Mouse (Mus musculus) neural tube, embryonic 12.5 days (tissue): Measurements from ENCODE around the gene Gstm1. TPM values are rescaled to one million over a fixed set of nuclear protein-coding genes. Genes with fewer than 3 reads are reported as not detected.

Experiments
- ATAC-seq: fragments of 200-750 bp; cut with Nextera tagmentation; 2 replicates; pipeline ENCODE4 v1.8.0; 2017; ENCODE audit warnings: low read depth, mild to moderate bottlenecking, moderate TSS enrichment, moderate library complexity; ENCODE audit not compliant: low FRiP score
- H3K27ac ChIP-seq: fragments of 300-500 bp; sonication (generic); 2 replicates; pipeline ENCODE4 v1.5.1; 2016
- H3K27me3 ChIP-seq: fragments of 300-500 bp; sonication (generic); replicated peaks from 2 replicates; pipeline ENCODE4 v1.6.1; 2016; ENCODE audit warnings: mild to moderate bottlenecking
- H3K36me3 ChIP-seq: fragments of 300-500 bp; sonication (generic); 2 replicates; pipeline ENCODE4 v1.6.1; 2016; ENCODE audit warnings: mild to moderate bottlenecking
- H3K4me1 ChIP-seq: fragments of 300-500 bp; sonication (generic); 2 replicates; pipeline ENCODE4 v1.6.1; 2016
- H3K4me2 ChIP-seq: fragments of 300-500 bp; sonication (generic); replicated peaks from 2 replicates; pipeline ENCODE4 v1.6.1; 2016; ENCODE audit warnings: mild to moderate bottlenecking
- H3K4me3 ChIP-seq: fragments of 300-500 bp; sonication (generic); 2 replicates; pipeline ENCODE4 v1.5.1; 2016
- H3K9ac ChIP-seq: fragments of 300-500 bp; sonication (generic); 2 replicates; pipeline ENCODE4 v1.6.1; 2016; ENCODE audit warnings: mild to moderate bottlenecking
- H3K9me3 ChIP-seq: fragments of 300-500 bp; sonication (generic); 2 replicates; pipeline ENCODE4 v1.6.1; 2016; ENCODE audit warnings: mild to moderate bottlenecking
- WGBS: fragments of 180-500 bp; shearing (Covaris S2); methylation state at CpG from one replicate; pipeline ENCODE4 v1.1.7; 2016; 5-methylcytosine and 5-hydroxymethylcytosine counted together
- polyA plus RNA-seq: library from polyadenylated mRNA; unstranded; fragments of >200 nt; fragmentation: Nextera tagmentation; extraction: Ambion mirVana; gene quantifications from 2 replicates; pipeline ENCODE4 v1.2.1, GENCODE M21; 2016

Gene Gstm1
- polyA plus RNA-seq: 24.1 and 24.8 TPM in 2 replicates

DNA sequence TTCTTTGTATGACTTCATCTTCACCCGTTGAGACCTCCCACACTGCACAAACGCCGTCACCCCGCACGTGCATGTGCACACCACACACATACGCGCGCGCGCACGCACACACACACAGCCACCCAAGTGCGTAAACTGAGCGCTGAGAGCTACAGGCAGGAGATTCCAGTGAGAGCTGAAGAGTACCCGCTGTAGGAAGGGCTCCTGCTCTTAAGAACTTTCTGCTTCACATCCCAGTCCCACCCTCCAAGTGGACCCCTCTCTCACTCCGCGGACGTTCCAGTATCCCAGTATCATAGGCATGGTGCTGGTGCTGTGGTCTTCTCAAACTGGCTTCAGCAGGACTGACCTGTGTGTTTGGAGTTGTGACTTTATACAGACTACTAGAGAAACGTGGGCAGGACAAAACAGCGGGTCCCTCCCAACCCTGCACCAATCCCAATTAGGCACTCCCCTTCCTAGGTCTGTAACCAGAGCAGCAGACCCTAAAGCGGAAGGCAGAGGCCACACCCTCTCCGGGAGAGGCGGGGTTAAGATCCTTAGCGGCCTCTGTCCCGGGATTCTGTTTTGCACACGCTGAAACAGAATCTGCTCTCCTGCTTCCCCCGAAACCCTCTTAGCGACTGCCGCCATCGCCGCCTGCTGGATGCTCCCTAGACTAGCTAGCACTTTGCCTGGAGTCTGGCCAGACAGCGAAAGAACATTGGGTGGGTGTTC is at the start of gene Gstm1:
Gene Gstm1 (minus strand): TSS at position 501 of the 717 bp plus-strand sequence.
- peak within 1 kb of the TSS; percentile 38 for H3K4me3 ChIP-seq
- peak within 1 kb of the TSS; percentile 80 for H3K4me2 ChIP-seq
- under 1% methylated on average over 31 of the region's 31 CpGs for WGBS
- H3K36me3 ChIP-seq: no peaks in the 10 kb centered on the region
- peak within 1 kb of the TSS; percentile 44; the same call in 1 of the 2 replicates for H3K9ac ChIP-seq
- ATAC-seq: peak; percentile 95
- H3K9me3 ChIP-seq: no peaks in the 10 kb centered on the region
- no peaks in the 10 kb centered on the region for H3K27me3 ChIP-seq
- H3K4me1 ChIP-seq: peaks cover 7% of the 10 kb centered on the region; the same call in 1 of the 2 replicates
- H3K27ac ChIP-seq: 0 out of 2 replicates have a peak within 1 kb of the TSS, but pooled peaks have one; percentile 7

DNA sequence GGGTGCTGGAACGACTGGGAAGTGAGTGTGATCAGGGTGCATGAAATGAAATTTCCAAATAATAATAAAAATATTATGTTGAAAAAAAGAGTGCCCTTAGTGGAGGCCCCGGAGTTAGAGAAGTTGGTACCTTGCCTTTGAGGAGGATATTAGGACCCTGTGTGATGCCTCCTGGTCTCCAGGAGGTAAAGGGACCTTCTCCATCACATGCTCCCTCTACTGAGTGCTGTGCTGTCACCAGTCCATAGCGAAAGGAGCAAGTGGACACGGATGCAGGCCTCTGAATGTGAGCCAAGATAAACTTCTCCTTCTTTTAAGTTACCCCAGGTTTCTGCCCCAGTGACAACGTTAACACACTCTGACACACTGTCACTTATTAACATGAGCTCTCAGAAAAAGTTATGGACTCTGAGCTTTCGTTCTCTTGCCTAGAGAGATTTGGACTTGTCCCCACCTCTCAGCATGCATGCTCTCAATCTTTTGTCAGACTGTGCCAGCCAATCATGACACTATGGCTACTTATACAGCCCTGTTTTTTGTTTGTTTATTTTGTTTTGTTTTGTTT is 49.7 kb upstream of the Gstm1 start:
- Histone ChIP-seq H3K27me3 (0 out of 2 replicates have a peak, but pooled peaks cover 3% of the 10 kb centered on the region), H3K9me3 (no peaks in the 10 kb centered on the region), H3K27ac (no peak overlapping the region), H3K36me3 (no peaks in the 10 kb centered on the region), H3K4me1 (no peaks in the 10 kb centered on the region), H3K9ac (no peak overlapping the region), H3K4me3 (no peak overlapping the region), H3K4me2 (no peak overlapping the region)
- 76% methylated on average over 6 of the region's 6 CpGs for WGBS
- ATAC-seq: no peak

DNA sequence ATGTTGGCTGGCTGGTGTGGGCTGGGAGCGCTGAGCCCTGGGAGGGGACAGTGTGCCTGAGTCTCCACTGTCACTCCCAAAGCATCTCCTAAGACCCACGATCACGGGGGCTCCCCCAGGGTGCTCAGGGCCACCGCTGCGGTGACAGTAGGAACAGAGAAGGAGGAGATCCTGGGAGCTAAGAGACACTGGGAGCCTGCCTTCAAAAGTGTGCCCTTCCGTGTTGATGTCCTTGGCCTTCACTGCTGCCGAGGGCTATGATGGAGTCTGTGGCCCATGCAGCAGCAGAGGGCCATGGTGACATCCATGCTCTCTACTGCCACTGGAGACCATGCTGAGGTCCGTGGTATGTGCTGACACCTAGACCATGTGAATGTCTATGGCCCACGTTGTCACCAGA is 47.8 kb upstream of the Gstm1 start:
- no peak for ATAC-seq
- Histone ChIP-seq H3K27me3 (0 out of 2 replicates have a peak, but pooled peaks cover 3% of the 10 kb centered on the region), H3K4me1 (no peaks in the 10 kb centered on the region), H3K36me3 (no peaks in the 10 kb centered on the region), H3K27ac (no peak overlapping the region), H3K9ac (no peak overlapping the region), H3K4me3 (no peak overlapping the region), H3K4me2 (no peak overlapping the region), H3K9me3 (no peaks in the 10 kb centered on the region)
- 85% methylated on average over 9 of the region's 9 CpGs for WGBS

DNA sequence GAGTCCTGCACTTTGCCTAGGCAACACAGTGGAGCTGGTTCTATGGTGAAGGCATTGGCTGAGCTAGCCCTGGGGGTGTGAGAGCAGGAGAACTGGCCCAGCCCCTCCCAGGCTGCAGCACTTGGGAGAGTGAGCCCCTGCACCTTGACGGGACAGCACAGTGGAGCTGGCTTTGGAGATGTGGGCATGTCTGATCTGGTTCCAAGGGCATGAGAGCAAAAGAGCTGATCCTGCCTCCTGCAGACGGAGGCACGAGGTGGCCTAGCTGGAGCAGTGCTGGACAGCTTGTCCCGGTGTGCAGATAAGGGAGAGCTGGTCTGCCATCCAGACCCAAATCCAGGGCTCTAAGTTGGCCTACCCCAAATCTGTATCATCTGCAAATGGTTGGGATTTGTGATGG is 46.9 kb upstream of the Gstm1 start:
- Histone ChIP-seq H3K4me2 (no peak overlapping the region), H3K9me3 (no peaks in the 10 kb centered on the region), H3K4me3 (no peak overlapping the region), H3K27ac (no peak overlapping the region), H3K36me3 (no peaks in the 10 kb centered on the region), H3K27me3 (0 out of 2 replicates have a peak, but pooled peaks cover 3% of the 10 kb centered on the region), H3K4me1 (no peaks in the 10 kb centered on the region), H3K9ac (no peak overlapping the region)
- WGBS: 78% methylated on average over 4 of the region's 4 CpGs
- no peak for ATAC-seq

DNA sequence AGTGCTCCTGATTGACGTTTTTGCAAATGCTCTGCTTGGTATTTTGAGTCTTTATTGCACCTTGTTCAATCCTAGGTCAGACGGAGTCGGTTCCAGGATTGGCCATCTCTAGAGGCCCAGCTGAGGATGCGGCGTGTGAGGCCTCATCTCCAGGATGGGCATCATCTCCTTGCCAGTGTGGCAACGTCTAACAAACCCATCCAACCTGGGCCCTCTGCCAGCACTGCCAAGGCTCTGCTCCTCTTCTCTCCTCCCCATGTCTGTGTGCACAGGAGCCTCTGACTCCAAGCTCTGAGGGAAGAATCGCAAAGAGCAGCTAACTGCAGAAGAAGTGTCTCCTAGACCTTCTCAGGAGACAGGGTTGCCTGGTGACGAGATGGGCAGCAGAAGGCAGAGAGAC is 44.9 kb upstream of the Gstm1 start:
- no peak overlapping the region for H3K4me3 ChIP-seq
- no peak for ATAC-seq
- 0 out of 2 replicates have a peak, but pooled peaks cover 3% of the 10 kb centered on the region for H3K27me3 ChIP-seq
- H3K27ac ChIP-seq: no peak overlapping the region
- H3K9ac ChIP-seq: no peak overlapping the region
- H3K36me3 ChIP-seq: no peaks in the 10 kb centered on the region
- H3K4me2 ChIP-seq: no peak overlapping the region
- H3K4me1 ChIP-seq: no peaks in the 10 kb centered on the region
- WGBS: 92% methylated on average over 8 of the region's 8 CpGs
- no peaks in the 10 kb centered on the region for H3K9me3 ChIP-seq

DNA sequence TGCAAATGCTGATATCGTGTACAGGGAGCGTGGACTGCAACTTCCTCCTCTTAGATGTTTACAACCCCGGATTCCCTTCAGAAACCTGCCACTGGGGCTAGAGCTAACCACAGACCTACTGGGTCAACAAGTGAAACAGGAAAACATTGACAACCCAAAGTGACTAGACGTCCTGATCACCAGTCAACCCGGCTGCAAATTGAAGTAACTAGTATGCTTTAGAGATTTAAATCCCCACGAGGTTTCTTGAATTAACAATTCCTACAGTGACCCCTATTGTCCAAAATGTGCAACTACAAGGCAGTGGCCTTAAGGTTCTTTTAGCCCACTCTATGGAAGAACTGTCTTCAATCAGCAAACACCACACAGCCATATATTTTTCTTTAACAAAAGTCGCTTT is 43.6 kb upstream of the Gstm1 start:
- no peak overlapping the region for H3K9ac ChIP-seq
- H3K9me3 ChIP-seq: no peaks in the 10 kb centered on the region
- H3K27ac ChIP-seq: no peak overlapping the region
- H3K4me1 ChIP-seq: no peaks in the 10 kb centered on the region
- H3K27me3 ChIP-seq: 0 out of 2 replicates have a peak, but pooled peaks cover 3% of the 10 kb centered on the region
- ATAC-seq: 0 out of 2 replicates have a peak, but pooled peaks have one; percentile 17
- no peaks in the 10 kb centered on the region for H3K36me3 ChIP-seq
- no peak overlapping the region for H3K4me3 ChIP-seq
- WGBS: 25% methylated on average over 7 of the region's 7 CpGs
- no peak overlapping the region for H3K4me2 ChIP-seq

DNA sequence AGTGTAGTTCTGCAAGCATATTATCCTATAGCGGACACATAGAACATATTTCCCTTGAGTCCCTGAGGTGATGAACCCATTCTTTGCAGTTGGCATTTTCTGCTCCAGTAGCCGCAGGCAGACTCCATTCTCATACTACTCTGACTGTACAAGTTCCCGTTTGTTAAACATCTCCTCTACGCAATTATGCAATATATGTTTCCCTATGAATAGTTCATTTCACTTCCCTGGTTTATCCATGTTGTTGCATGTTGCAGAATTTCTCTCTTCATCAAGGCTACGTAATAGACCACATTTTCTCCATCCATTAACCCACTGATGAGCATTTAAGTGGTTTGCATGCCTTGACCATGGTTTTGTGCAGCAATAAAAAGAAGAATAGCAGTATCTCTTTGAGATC is 32.7 kb upstream of the Gstm1 start:
- Histone ChIP-seq H3K27ac (no peak overlapping the region), H3K4me1 (no peaks in the 10 kb centered on the region), H3K4me3 (no peak overlapping the region), H3K27me3 (no peaks in the 10 kb centered on the region), H3K4me2 (no peak overlapping the region), H3K9ac (no peak overlapping the region), H3K9me3 (no peaks in the 10 kb centered on the region), H3K36me3 (no peaks in the 10 kb centered on the region)
- no peak for ATAC-seq
- 90% methylated on average over 5 of the region's 5 CpGs for WGBS

DNA sequence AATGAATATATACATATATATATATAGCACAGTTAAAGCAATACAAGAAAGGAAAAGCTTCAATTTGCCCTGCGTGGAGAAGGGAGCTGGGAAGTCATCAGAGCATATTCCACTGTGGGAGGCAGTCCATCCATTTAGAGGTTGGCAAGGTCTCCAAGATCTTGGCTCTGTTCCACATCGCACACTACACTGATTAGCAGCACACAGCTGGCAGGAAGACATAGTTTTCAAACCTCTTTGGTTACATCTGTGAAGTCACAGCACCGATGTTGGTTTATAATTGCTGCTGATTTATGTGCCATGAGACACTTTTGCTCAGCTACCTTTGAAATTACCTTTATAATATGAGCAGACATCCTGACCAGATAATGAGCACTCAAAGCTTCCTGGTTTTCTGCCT is 30.5 kb upstream of the Gstm1 start:
- H3K4me3 ChIP-seq: no peak overlapping the region
- no peak for ATAC-seq

DNA sequence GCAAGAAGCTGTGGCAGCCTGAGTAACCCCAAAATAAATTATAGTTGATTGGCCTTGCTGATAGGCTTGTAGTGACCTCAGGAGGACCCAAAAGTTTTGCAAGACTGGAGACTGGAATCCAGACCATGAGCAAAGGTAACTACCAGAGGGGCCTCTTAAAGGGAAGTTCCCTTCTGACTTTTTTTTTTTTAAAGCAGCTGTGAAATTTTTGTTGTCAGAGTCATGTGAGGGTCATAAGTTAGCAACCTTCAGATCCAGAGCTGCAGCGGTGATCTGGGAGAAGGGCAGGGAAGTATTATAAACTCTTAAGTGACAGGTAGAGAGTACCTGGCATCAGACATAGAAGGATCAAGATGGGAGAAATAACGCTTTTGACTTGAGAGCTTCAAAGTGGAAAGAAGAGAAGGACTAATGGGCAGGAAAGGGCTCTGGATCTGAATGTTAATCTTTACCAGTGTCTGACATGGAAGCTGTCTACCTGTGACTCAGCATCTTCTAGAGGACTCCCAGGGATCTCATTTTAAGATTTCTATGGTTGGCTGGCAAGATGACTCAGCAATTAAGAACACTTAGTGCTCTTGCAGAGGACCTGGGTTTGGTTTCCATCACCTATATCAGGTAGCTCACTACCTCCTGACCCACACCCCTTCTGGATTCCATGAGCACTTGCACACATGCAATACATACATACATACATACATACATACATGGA is 29.3 kb upstream of the Gstm1 start:
- H3K36me3 ChIP-seq: no peaks in the 10 kb centered on the region
- H3K9ac ChIP-seq: no peak overlapping the region
- 92% methylated on average over 2 of the region's 2 CpGs for WGBS
- ATAC-seq: no peak
- no peak overlapping the region for H3K4me3 ChIP-seq
- H3K4me2 ChIP-seq: no peak overlapping the region
- no peaks in the 10 kb centered on the region for H3K27me3 ChIP-seq
- no peak overlapping the region for H3K27ac ChIP-seq
- H3K9me3 ChIP-seq: no peaks in the 10 kb centered on the region
- peaks cover 15% of the 10 kb centered on the region; the same call in 1 of the 2 replicates for H3K4me1 ChIP-seq

More for the DNA sequence above, 30.5 kb upstream of the Gstm1 start:
- Histone ChIP-seq H3K27ac (no peak overlapping the region), H3K27me3 (no peaks in the 10 kb centered on the region), H3K4me2 (no peak overlapping the region), H3K9ac (no peak overlapping the region), H3K4me1 (peaks cover 15% of the 10 kb centered on the region; the same call in 1 of the 2 replicates), H3K36me3 (no peaks in the 10 kb centered on the region), H3K9me3 (no peaks in the 10 kb centered on the region)
- WGBS: 78% methylated on average over 3 of the region's 3 CpGs

DNA sequence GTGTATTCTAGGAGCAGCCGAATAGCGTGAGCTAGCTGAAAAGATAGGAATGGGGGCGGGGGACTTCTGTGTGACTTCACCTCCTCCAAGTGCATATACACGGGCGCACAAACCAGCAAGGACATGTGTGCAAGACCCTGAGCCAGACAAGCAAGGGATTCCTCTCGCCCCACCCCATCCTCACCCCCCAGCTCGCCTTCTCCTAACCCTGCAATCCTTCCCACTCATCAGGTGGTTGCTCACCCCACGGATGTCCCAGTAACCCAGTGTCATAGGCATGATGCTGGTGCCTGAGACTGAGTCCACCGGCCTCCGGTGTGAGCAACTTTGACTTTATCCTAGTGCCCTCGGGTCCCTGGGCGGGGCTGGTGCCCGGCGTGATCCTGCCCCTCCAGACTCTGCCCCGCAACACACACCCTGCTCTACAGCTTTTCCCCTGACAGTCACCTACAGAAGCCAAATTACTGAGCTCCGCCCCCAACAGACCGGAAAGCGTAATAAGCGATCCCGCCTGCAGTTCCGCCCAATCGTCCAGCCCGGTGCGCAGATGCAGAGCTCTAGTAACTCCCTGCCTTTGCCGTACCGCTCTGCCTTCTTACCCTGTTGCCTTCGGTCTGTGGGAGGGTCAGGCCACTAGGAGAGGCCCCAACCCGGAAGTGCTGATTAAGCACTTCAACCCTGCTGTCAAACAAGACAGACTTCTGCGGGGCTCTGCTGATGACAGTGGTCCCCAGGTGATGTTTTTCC is 26.8 kb upstream of the Gstm1 start, which contains the start of gene Gstm4:
Gene Gstm4 (minus strand): TSS at position 501 of the 747 bp plus-strand sequence.
- H3K4me2 ChIP-seq: peak within 1 kb of the TSS; percentile 87
- H3K27ac ChIP-seq: no peak within 1 kb of the TSS
- no peaks in the 10 kb centered on the region for H3K9me3 ChIP-seq
- H3K4me3 ChIP-seq: peak within 1 kb of the TSS; percentile 51
- peak; percentile 92 for ATAC-seq
- H3K36me3 ChIP-seq: no peaks in the 10 kb centered on the region
- 7% methylated on average over 29 of the region's 29 CpGs for WGBS
- H3K27me3 ChIP-seq: no peaks in the 10 kb centered on the region
- peaks cover 15% of the 10 kb centered on the region; the same call in 1 of the 2 replicates for H3K4me1 ChIP-seq
- H3K9ac ChIP-seq: peak within 1 kb of the TSS; percentile 65

DNA sequence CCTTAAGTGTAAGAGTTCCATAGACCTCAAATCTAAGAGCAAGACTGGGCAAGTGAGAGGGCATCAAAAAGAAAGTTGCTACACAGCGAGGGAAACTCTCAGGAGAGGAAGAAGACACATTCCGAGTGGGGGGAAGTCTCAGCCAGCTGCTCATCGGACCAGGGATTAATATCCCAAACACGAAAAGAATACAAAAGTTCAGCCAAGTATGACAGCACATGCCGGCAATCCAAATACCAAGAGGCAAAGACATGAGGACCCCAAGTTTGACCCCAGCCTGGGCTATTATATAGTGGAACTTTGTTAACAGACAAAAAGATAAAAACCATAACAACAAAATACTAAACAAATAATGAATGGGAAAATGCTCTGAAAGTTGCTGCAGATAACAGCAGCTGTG is 15.4 kb upstream of the Gstm1 start:
- Histone ChIP-seq H3K4me3 (no peak overlapping the region), H3K4me2 (no peak overlapping the region), H3K9ac (no peak overlapping the region), H3K27me3 (no peaks in the 10 kb centered on the region), H3K27ac (no peak overlapping the region), H3K36me3 (no peaks in the 10 kb centered on the region), H3K9me3 (no peaks in the 10 kb centered on the region), H3K4me1 (no peaks in the 10 kb centered on the region)
- 84% methylated on average over 5 of the region's 5 CpGs for WGBS
- ATAC-seq: no peak
